Mouse (Mus musculus) CD8-positive naive resting alpha-beta T cell, adult 2 months (primary cell): ENCODE measurements around the gene Olfr550.
"Not testable (repeated sequence)": the region's sequence is repeated elsewhere in the genome, so short reads cannot be mapped to it uniquely, and the experiment has no call there.

Experiments used
- DNase-seq, 2 experiments: peaks; one replicate each; pipeline ENCODE4 v3.0.0; 2022; ENCODE audit warnings: low read depth in 2 of 2, low spot score in 2 of 2

Olfr550 gene

GRCm38 (mm10) chr7:102571142-102571541 lies at the start of gene Olfr550:
TSS of gene Olfr550 (plus strand) at chr7:102571442.
- no peak for DNase-seq

- no peak for DNase-seq
Observed at GRCm38 (mm10) chr7:102529052-102529451, 42.2 kb upstream of the Olfr550 start.

GRCm38 (mm10) chr7:102534449-102534848 lies 36.8 kb upstream of the Olfr550 start, which contains the start of gene Olfr547:
TSS of gene Olfr547 (plus strand) at chr7:102534749.
- no peak for DNase-seq

GRCm38 (mm10) chr7:102540596-102540995 lies 30.6 kb upstream of the Olfr550 start, which contains the start of gene Olfr548-ps1:
TSS of gene Olfr548-ps1 (plus strand) at chr7:102540896.
- DNase-seq: no peak

GRCm38 (mm10) chr7:102541251-102541650 lies 30.0 kb upstream of the Olfr550 start:
- no peak for DNase-seq

GRCm38 (mm10) chr7:102549570-102549969 lies 21.7 kb upstream of the Olfr550 start, which contains the start of gene Olfr549:
TSS of gene Olfr549 (plus strand) at chr7:102549870.
- DNase-seq: no peak

GRCm38 (mm10) chr7:102553279-102553678 lies 18.0 kb upstream of the Olfr550 start:
- no peak for DNase-seq

- DNase-seq: peak; percentile 65 to 71
Observed at GRCm38 (mm10) chr7:102564999-102565997, 5.9 kb upstream of the Olfr550 start, which contains the start of gene Trim21. TSS of gene Trim21 (minus strand) at chr7:102565486.

- DNase-seq: no peak
Observed at GRCm38 (mm10) chr7:102566219-102566618, 5.0 kb upstream of the Olfr550 start.

- no peak for DNase-seq
Observed at GRCm38 (mm10) chr7:102573174-102573830, 2.1 kb downstream of the Olfr550 start.

GRCm38 (mm10) chr7:102575998-102576397 lies 4.8 kb downstream of the Olfr550 start:
- no peak for DNase-seq

GRCm38 (mm10) chr7:102591786-102592185 lies 20.5 kb downstream of the Olfr550 start, which contains the start of gene Olfr551:
TSS of gene Olfr551 (minus strand) at chr7:102591886.
- no peak for DNase-seq

GRCm38 (mm10) chr7:102597378-102598031 lies 26.3 kb downstream of the Olfr550 start, which contains the start of gene Olfr552:
TSS of gene Olfr552 (plus strand) at chr7:102597770.
- no peak for DNase-seq

- no peak for DNase-seq
Observed at GRCm38 (mm10) chr7:102618118-102618517, 46.9 kb downstream of the Olfr550 start, which contains the start of gene Olfr553. TSS of gene Olfr553 (minus strand) at chr7:102618218.

GRCm38 (mm10) chr7:102619608-102620007 lies 48.4 kb downstream of the Olfr550 start:
- no peak for DNase-seq

- not testable (repeated sequence) for DNase-seq
Observed at GRCm38 (mm10) chr7:102620368-102620767, 49.1 kb downstream of the Olfr550 start.
